Mouse (Mus musculus): Measurements from ENCODE around the gene Gramd2. TPM values are rescaled to one million over a fixed set of nuclear protein-coding genes. Genes with fewer than 3 reads are reported as not detected.

The Gramd2 gene
- 0.66 TPM in 2 replicates for polyA plus RNA-seq (2014; fragmentation: Nextera tagmentation; extraction: Ambion mirVana)

- WGBS = under 1% methylated on average over 46 of the region's 47 CpGs
- peak within 1 kb of the TSS; percentile 77 for H3K4me2 ChIP-seq (replicated peaks; ENCODE audit: low read depth, low read length)
- no peaks in the 10 kb centered on the region for H3K27me3 ChIP-seq (ENCODE audit: control insufficient read depth, insufficient read depth, low read length)
- peak within 1 kb of the TSS; percentile 36 for H3K4me3 ChIP-seq (ENCODE audit: low read length)
- peak; percentile 97 for ATAC-seq (ENCODE audit: low FRiP score, low TSS enrichment)
- no peaks in the 10 kb centered on the region for H3K4me1 ChIP-seq (ENCODE audit: control insufficient read depth, insufficient read depth, low read length)
- H3K9me3 ChIP-seq (ENCODE audit: control insufficient read depth, low read length) = no peaks in the 10 kb centered on the region
- peak within 1 kb of the TSS; percentile 25 for H3K9ac ChIP-seq (ENCODE audit: low read depth, low read length)
- H3K36me3 ChIP-seq (ENCODE audit: control insufficient read depth, insufficient read depth, low read length) = peaks cover 44% of the 10 kb centered on the region
- no peak within 1 kb of the TSS for H3K27ac ChIP-seq (ENCODE audit: low read depth, low read length)
Measured at GRCm38 (mm10) chr9:59679678-59680533, at the start of gene Gramd2. TSS of gene Gramd2 (plus strand) at chr9:59680144.

- Histone ChIP-seq H3K36me3 (ENCODE audit: control insufficient read depth, insufficient read depth, low read length) (peaks cover 65% of the 10 kb centered on the region), H3K27ac (ENCODE audit: low read depth, low read length) (no peak overlapping the region), H3K9ac (ENCODE audit: low read depth, low read length) (no peak overlapping the region), H3K4me1 (ENCODE audit: control insufficient read depth, insufficient read depth, low read length) (no peaks in the 10 kb centered on the region), H3K4me3 (ENCODE audit: low read length) (no peak overlapping the region), H3K27me3 (ENCODE audit: control insufficient read depth, insufficient read depth, low read length) (no peaks in the 10 kb centered on the region), H3K9me3 (ENCODE audit: control insufficient read depth, low read length) (no peaks in the 10 kb centered on the region), H3K4me2 (replicated peaks; ENCODE audit: low read depth, low read length) (no peak overlapping the region)
- no peak for ATAC-seq (ENCODE audit: low FRiP score, low TSS enrichment)
- 90% methylated on average over 1 of the region's 1 CpGs for WGBS
Measured at GRCm38 (mm10) chr9:59638372-59638771, 41.6 kb upstream of the Gramd2 start.

GRCm38 (mm10) chr9:59639936-59640335 lies 40.0 kb upstream of the Gramd2 start:
- Histone ChIP-seq H3K9me3 (ENCODE audit: control insufficient read depth, low read length) (no peaks in the 10 kb centered on the region), H3K27ac (ENCODE audit: low read depth, low read length) (no peak overlapping the region), H3K4me3 (ENCODE audit: low read length) (no peak overlapping the region), H3K27me3 (ENCODE audit: control insufficient read depth, insufficient read depth, low read length) (no peaks in the 10 kb centered on the region), H3K4me1 (ENCODE audit: control insufficient read depth, insufficient read depth, low read length) (no peaks in the 10 kb centered on the region), H3K9ac (ENCODE audit: low read depth, low read length) (no peak overlapping the region), H3K36me3 (ENCODE audit: control insufficient read depth, insufficient read depth, low read length) (peaks cover 52% of the 10 kb centered on the region), H3K4me2 (replicated peaks; ENCODE audit: low read depth, low read length) (no peak overlapping the region)
- WGBS = 90% methylated on average over 4 of the region's 4 CpGs
- ATAC-seq (ENCODE audit: low FRiP score, low TSS enrichment) = no peak

- H3K4me2 ChIP-seq (replicated peaks; ENCODE audit: low read depth, low read length) = no peak overlapping the region
- H3K9me3 ChIP-seq (ENCODE audit: control insufficient read depth, low read length) = no peaks in the 10 kb centered on the region
- no peaks in the 10 kb centered on the region for H3K27me3 ChIP-seq (ENCODE audit: control insufficient read depth, insufficient read depth, low read length)
- WGBS = 75% methylated on average over 2 of the region's 2 CpGs
- H3K4me3 ChIP-seq (ENCODE audit: low read length) = no peak overlapping the region
- H3K4me1 ChIP-seq (ENCODE audit: control insufficient read depth, insufficient read depth, low read length) = no peaks in the 10 kb centered on the region
- peaks cover 40% of the 10 kb centered on the region for H3K36me3 ChIP-seq (ENCODE audit: control insufficient read depth, insufficient read depth, low read length)
- H3K9ac ChIP-seq (ENCODE audit: low read depth, low read length) = no peak overlapping the region
- H3K27ac ChIP-seq (ENCODE audit: low read depth, low read length) = no peak overlapping the region
- no peak for ATAC-seq (ENCODE audit: low FRiP score, low TSS enrichment)
Measured at GRCm38 (mm10) chr9:59641320-59641719, 38.6 kb upstream of the Gramd2 start.

- no peaks in the 10 kb centered on the region for H3K27me3 ChIP-seq (ENCODE audit: control insufficient read depth, insufficient read depth, low read length)
- no peaks in the 10 kb centered on the region for H3K4me1 ChIP-seq (ENCODE audit: control insufficient read depth, insufficient read depth, low read length)
- no peak overlapping the region for H3K4me3 ChIP-seq (ENCODE audit: low read length)
- H3K27ac ChIP-seq (ENCODE audit: low read depth, low read length) = no peak overlapping the region
- H3K9me3 ChIP-seq (ENCODE audit: control insufficient read depth, low read length) = no peaks in the 10 kb centered on the region
- peaks cover 29% of the 10 kb centered on the region for H3K36me3 ChIP-seq (ENCODE audit: control insufficient read depth, insufficient read depth, low read length)
- no peak for ATAC-seq (ENCODE audit: low FRiP score, low TSS enrichment)
- 93% methylated on average over 4 of the region's 4 CpGs for WGBS
- H3K4me2 ChIP-seq (replicated peaks; ENCODE audit: low read depth, low read length) = no peak overlapping the region
- no peak overlapping the region for H3K9ac ChIP-seq (ENCODE audit: low read depth, low read length)
Measured at GRCm38 (mm10) chr9:59649911-59650310, 30.0 kb upstream of the Gramd2 start.

GRCm38 (mm10) chr9:59653371-59653770 lies 26.6 kb upstream of the Gramd2 start:
- Histone ChIP-seq H3K9me3 (ENCODE audit: control insufficient read depth, low read length) (no peaks in the 10 kb centered on the region), H3K4me1 (ENCODE audit: control insufficient read depth, insufficient read depth, low read length) (peaks cover 3% of the 10 kb centered on the region; the same call in 1 of the 2 replicates), H3K4me3 (ENCODE audit: low read length) (no peak overlapping the region), H3K9ac (ENCODE audit: low read depth, low read length) (no peak overlapping the region), H3K4me2 (replicated peaks; ENCODE audit: low read depth, low read length) (no peak overlapping the region), H3K27ac (ENCODE audit: low read depth, low read length) (no peak overlapping the region), H3K36me3 (ENCODE audit: control insufficient read depth, insufficient read depth, low read length) (peaks cover 27% of the 10 kb centered on the region), H3K27me3 (ENCODE audit: control insufficient read depth, insufficient read depth, low read length) (no peaks in the 10 kb centered on the region)
- 38% methylated on average over 3 of the region's 3 CpGs for WGBS
- ATAC-seq (ENCODE audit: low FRiP score, low TSS enrichment) = no peak

- ATAC-seq (ENCODE audit: low FRiP score, low TSS enrichment) = no peak
- H3K27me3 ChIP-seq (ENCODE audit: control insufficient read depth, insufficient read depth, low read length) = no peaks in the 10 kb centered on the region
- H3K4me2 ChIP-seq (replicated peaks; ENCODE audit: low read depth, low read length) = no peak overlapping the region
- no peaks in the 10 kb centered on the region for H3K9me3 ChIP-seq (ENCODE audit: control insufficient read depth, low read length)
- H3K27ac ChIP-seq (ENCODE audit: low read depth, low read length) = no peak overlapping the region
- WGBS = 89% methylated on average over 2 of the region's 2 CpGs
- H3K36me3 ChIP-seq (ENCODE audit: control insufficient read depth, insufficient read depth, low read length) = peaks cover 16% of the 10 kb centered on the region
- H3K4me1 ChIP-seq (ENCODE audit: control insufficient read depth, insufficient read depth, low read length) = peaks cover 14% of the 10 kb centered on the region
- no peak overlapping the region for H3K4me3 ChIP-seq (ENCODE audit: low read length)
- H3K9ac ChIP-seq (ENCODE audit: low read depth, low read length) = no peak overlapping the region
Measured at GRCm38 (mm10) chr9:59654450-59654983, 25.4 kb upstream of the Gramd2 start.

- Histone ChIP-seq H3K4me1 (ENCODE audit: control insufficient read depth, insufficient read depth, low read length) (peaks cover 27% of the 10 kb centered on the region), H3K27me3 (ENCODE audit: control insufficient read depth, insufficient read depth, low read length) (no peaks in the 10 kb centered on the region), H3K4me2 (replicated peaks; ENCODE audit: low read depth, low read length) (peak within 1 kb of the TSS; percentile 79), H3K36me3 (ENCODE audit: control insufficient read depth, insufficient read depth, low read length) (peaks cover 12% of the 10 kb centered on the region), H3K9me3 (ENCODE audit: control insufficient read depth, low read length) (no peaks in the 10 kb centered on the region), H3K4me3 (ENCODE audit: low read length) (peak within 1 kb of the TSS; percentile 90), H3K9ac (ENCODE audit: low read depth, low read length) (peak within 1 kb of the TSS; percentile 91), H3K27ac (ENCODE audit: low read depth, low read length) (peak within 1 kb of the TSS; percentile 95)
- ATAC-seq (ENCODE audit: low FRiP score, low TSS enrichment) = peak; percentile 93
- WGBS = under 1% methylated on average over 46 of the region's 46 CpGs
Measured at GRCm38 (mm10) chr9:59655958-59656634, 23.8 kb upstream of the Gramd2 start, which contains the start of gene Pkm. TSS of gene Pkm (plus strand) at chr9:59656368.

Data from kidney, embryonic 14.5 days (tissue).